Mouse (Mus musculus): ENCODE results near the gene Myct1. TPM values are rescaled to one million over a fixed set of nuclear protein-coding genes. Genes with fewer than 3 reads are reported as not detected.

The Myct1 gene
- total and polyA plus RNA-seq, 3 experiments: not detected

- TF ChIP-seq CTCF (conservative IDR thresholded peaks at IDR 0.05 in 1 of 2, IDR thresholded peaks at IDR 0.05 in 1 of 2; ENCODE audit: low read depth in 2 of 2, low read length in 2 of 2) (no peak), MAFK (IDR thresholded peaks at IDR 0.05; ENCODE audit: insufficient replicate concordance, low read length) (no peak), TCF12 (IDR thresholded peaks at IDR 0.05; ENCODE audit: low read depth, low read length) (no peak), PAX5 (IDR thresholded peaks at IDR 0.05; ENCODE audit: low read length) (no peak), E2F4 (IDR thresholded peaks at IDR 0.05; ENCODE audit: insufficient replicate concordance, low read depth, low read length) (no peak), ELF1 (IDR thresholded peaks at IDR 0.05; ENCODE audit: low read depth, low read length) (no peak), ZKSCAN1 (IDR thresholded peaks at IDR 0.05; ENCODE audit: borderline replicate concordance, low read depth, low read length) (no peak), USF2 (conservative IDR thresholded peaks at IDR 0.05; ENCODE audit: low read depth, low read length) (no peak), NELFE (IDR thresholded peaks at IDR 0.05; ENCODE audit: low read depth, low read length) (no peak)
- Histone ChIP-seq H3K4me1 (ENCODE audit: control insufficient read depth in 1 of 2, insufficient read depth in 2 of 2) (peaks cover 0 to 5% of the 10 kb centered on the region in 2 experiments; a peak in 1 of 4 replicates), H3K9me3 (replicated peaks; ENCODE audit: low read length) (no peaks in the 10 kb centered on the region), H3K4me2 (ENCODE audit: insufficient read depth, low read depth, poor library complexity, severe bottlenecking) (no peak overlapping the region), H3K9ac (ENCODE audit: insufficient read depth, low read depth) (no peak overlapping the region), H3K4me3 (replicated peaks in 1 of 3; ENCODE audit: low read depth in 2 of 3, low read length in 2 of 3, poor library complexity in 1 of 3) (no peak overlapping the region), H3K27ac (ENCODE audit: insufficient read depth, low read depth) (no peak overlapping the region), H3K79me2 (replicated peaks; ENCODE audit: control insufficient read depth, extremely low read depth, insufficient read depth, poor library complexity, severe bottlenecking) (no peaks in the 10 kb centered on the region), H3K36me3 (replicated peaks in 1 of 2; ENCODE audit: control insufficient read depth in 1 of 2, insufficient read depth in 1 of 2, low read length in 1 of 2) (no peaks in the 10 kb centered on the region), H3K27me3 (replicated peaks) (no peaks in the 10 kb centered on the region)
- in situ Hi-C loops (cut with MboI; ENCODE audit: low pct_ligation_motif_present, low pct_unique_long_range_greater_than_20kb, low sequenced_read_pairs): no loop called here
- dilution Hi-C loops (cut with MboI; ENCODE audit: extremely low pct_ligation_motif_present, extremely low pct_unique_long_range_greater_than_20kb, low sequenced_read_pairs): no loop called here
- no peak for DNase-seq (ENCODE audit: extremely low read depth)
These were observed 43.8 kb upstream of the Myct1 start for GRCm38 (mm10) chr10:5549871-5550167.

GRCm38 (mm10) chr10:5550168-5551021 lies 43.2 kb upstream of the Myct1 start:
- peaks cover 0 to 5% of the 10 kb centered on the region in 2 experiments; a peak in 1 of 4 replicates for H3K4me1 ChIP-seq (ENCODE audit: control insufficient read depth in 1 of 2, insufficient read depth in 2 of 2)
- no peak overlapping the region for H3K27ac ChIP-seq (ENCODE audit: insufficient read depth, low read depth)
- no peak overlapping the region for H3K9ac ChIP-seq (ENCODE audit: insufficient read depth, low read depth)
- no peaks in the 10 kb centered on the region for H3K36me3 ChIP-seq (replicated peaks in 1 of 2; ENCODE audit: control insufficient read depth in 1 of 2, insufficient read depth in 1 of 2, low read length in 1 of 2)
- in situ Hi-C loops (cut with MboI; ENCODE audit: low pct_ligation_motif_present, low pct_unique_long_range_greater_than_20kb, low sequenced_read_pairs) (no loop called here), dilution Hi-C loops (cut with MboI; ENCODE audit: extremely low pct_ligation_motif_present, extremely low pct_unique_long_range_greater_than_20kb, low sequenced_read_pairs) (no loop called here)
- no peak overlapping the region for H3K4me3 ChIP-seq (replicated peaks in 1 of 3; ENCODE audit: low read depth in 2 of 3, low read length in 2 of 3, poor library complexity in 1 of 3)
- no peak overlapping the region for H3K4me2 ChIP-seq (ENCODE audit: insufficient read depth, low read depth, poor library complexity, severe bottlenecking)
- TF ChIP-seq RAD21 (IDR thresholded peaks at IDR 0.05; ENCODE audit: low read depth, low read length) (no peak), ZMIZ1 (IDR thresholded peaks at IDR 0.05; ENCODE audit: low read depth, low read length) (no peak), GABPA (IDR thresholded peaks at IDR 0.05; ENCODE audit: insufficient replicate concordance, low read depth, low read length) (no peak), TCF12 (IDR thresholded peaks at IDR 0.05; ENCODE audit: low read depth, low read length) (no peak), MYC (IDR thresholded peaks at IDR 0.05; ENCODE audit: low read depth, low read length) (no peak), ZC3H11A (IDR thresholded peaks at IDR 0.05; ENCODE audit: low read depth, low read length) (no peak), MAX (IDR thresholded peaks at IDR 0.05; ENCODE audit: low read length) (no peak), POLR2AphosphoS2 (IDR thresholded peaks at IDR 0.05; ENCODE audit: low read depth, low read length) (no peak), ELF1 (IDR thresholded peaks at IDR 0.05; ENCODE audit: low read depth, low read length) (no peak), BHLHE40 (IDR thresholded peaks at IDR 0.05; ENCODE audit: low read depth, low read length) (no peak), SMC3 (IDR thresholded peaks at IDR 0.05; ENCODE audit: low read depth, low read length) (no peak), CHD1 (IDR thresholded peaks at IDR 0.05; ENCODE audit: low read depth, low read length) (no peak), RCOR1 (conservative IDR thresholded peaks at IDR 0.05; ENCODE audit: low read depth, low read length) (no peak), KAT2A (IDR thresholded peaks at IDR 0.05; ENCODE audit: insufficient replicate concordance, low read length) (no peak), IRF4 (IDR thresholded peaks at IDR 0.05; ENCODE audit: low read depth, low read length) (no peak), USF2 (conservative IDR thresholded peaks at IDR 0.05; ENCODE audit: low read depth, low read length) (no peak), UBTF (IDR thresholded peaks at IDR 0.05; ENCODE audit: low read depth, low read length) (no peak), TBP (conservative IDR thresholded peaks at IDR 0.05; ENCODE audit: low read depth, low read length) (no peak), CTCF (conservative IDR thresholded peaks at IDR 0.05 in 1 of 2, IDR thresholded peaks at IDR 0.05 in 1 of 2; ENCODE audit: low read depth in 2 of 2, low read length in 2 of 2) (no peak), MAFK (IDR thresholded peaks at IDR 0.05; ENCODE audit: insufficient replicate concordance, low read length) (no peak)
- no peak for DNase-seq (ENCODE audit: extremely low read depth)
- no peaks in the 10 kb centered on the region for H3K79me2 ChIP-seq (replicated peaks; ENCODE audit: control insufficient read depth, extremely low read depth, insufficient read depth, poor library complexity, severe bottlenecking)
- H3K9me3 ChIP-seq (replicated peaks; ENCODE audit: low read length): no peaks in the 10 kb centered on the region
- H3K27me3 ChIP-seq (replicated peaks): no peaks in the 10 kb centered on the region

All from CH12.LX (cell line).